Mouse (Mus musculus) forebrain, embryonic 13.5 days (tissue): ENCODE measurements around the gene Manea. TPM values are rescaled to one million over a fixed set of nuclear protein-coding genes. Genes with fewer than 3 reads are reported as not detected.
A peak's percentile ranks its signal among the peaks of the same experiment; 100 is the strongest.

Experiments used
- ATAC-seq: fragments of 200-750 bp; cut with Nextera tagmentation; 2 replicates; pipeline ENCODE4 v1.8.0; 2017
- H3K27ac ChIP-seq: fragments of 300-500 bp; sonication (generic); 2 replicates; pipeline ENCODE4 v1.5.1; 2015; ENCODE audit warnings: inconsistent platforms, mild to moderate bottlenecking, moderate library complexity
- H3K27me3 ChIP-seq: fragments of 300-500 bp; sonication (generic); 2 replicates; pipeline ENCODE4 v1.6.1; 2015; ENCODE audit warnings: mild to moderate bottlenecking, inconsistent platforms
- H3K36me3 ChIP-seq: fragments of 300-500 bp; sonication (generic); 2 replicates; pipeline ENCODE4 v1.6.1; 2015; ENCODE audit warnings: mild to moderate bottlenecking, inconsistent platforms; ENCODE audit not compliant: poor library complexity, severe bottlenecking
- H3K4me1 ChIP-seq: fragments of 300-500 bp; sonication (generic); 2 replicates; pipeline ENCODE4 v1.6.1; 2015; ENCODE audit warnings: inconsistent platforms
- H3K4me2 ChIP-seq: fragments of 300-500 bp; sonication (generic); 2 replicates; pipeline ENCODE4 v1.6.1; 2015; ENCODE audit warnings: inconsistent platforms, mild to moderate bottlenecking, moderate library complexity
- H3K4me3 ChIP-seq: fragments of 300-500 bp; sonication (generic); 2 replicates; pipeline ENCODE4 v1.5.1; 2015; ENCODE audit warnings: mild to moderate bottlenecking, inconsistent platforms
- H3K9ac ChIP-seq: fragments of 300-500 bp; sonication (generic); 2 replicates; pipeline ENCODE4 v1.6.1; 2015; ENCODE audit warnings: mild to moderate bottlenecking, inconsistent platforms
- H3K9me3 ChIP-seq: fragments of 300-500 bp; sonication (generic); replicated peaks from 2 replicates; pipeline ENCODE4 v1.6.1; 2016; ENCODE audit warnings: inconsistent platforms
- WGBS: fragments of 180-500 bp; shearing (Covaris S2); methylation state at CpG from one replicate; pipeline ENCODE4 v1.1.7; 2015; 5-methylcytosine and 5-hydroxymethylcytosine counted together
- polyA plus RNA-seq: library from polyadenylated mRNA; unstranded; fragments of >200 nt; fragmentation: Nextera tagmentation; extraction: Ambion mirVana; gene quantifications from 2 replicates; pipeline ENCODE4 v1.2.1, GENCODE M21; 2015

Gene Manea
- polyA plus RNA-seq, 1 experiment from 2014 or later, result 13.6 TPM

- H3K36me3 ChIP-seq, result no peaks in the 10 kb centered on the region
- peak overlapping the region; percentile 32; the same call in 1 of the 2 replicates for H3K27ac ChIP-seq
- WGBS, result 68% methylated on average over 2 of the region's 2 CpGs
- H3K9ac ChIP-seq, result no peak overlapping the region
- H3K4me3 ChIP-seq, result no peak overlapping the region
- peaks cover 3% of the 10 kb centered on the region; the same call in 1 of the 2 replicates for H3K4me1 ChIP-seq
- peak; percentile 36; the same call in 1 of the 2 replicates for ATAC-seq
- no peak overlapping the region for H3K4me2 ChIP-seq
- no peaks in the 10 kb centered on the region for H3K27me3 ChIP-seq
- no peaks in the 10 kb centered on the region for H3K9me3 ChIP-seq
Measured at GRCm38 (mm10) chr4:26275769-26276168, 70.9 kb downstream of the Manea start.
